Mouse (Mus musculus) MN1 (cell line): Measurements from ENCODE around the gene Tnrc6c.
A peak's percentile ranks its signal among the peaks of the same experiment; 100 is the strongest.

Experiments used
- DNase-seq: peaks from one replicate; pipeline ENCODE4 v3.0.0-alpha.2; 2016; ENCODE audit warnings: low spot score

Gene Tnrc6c

GRCm38 (mm10) chr11:117729341-117729740 lies 75.3 kb downstream of the Tnrc6c start:
- DNase-seq, result peak; percentile 29

DNA sequence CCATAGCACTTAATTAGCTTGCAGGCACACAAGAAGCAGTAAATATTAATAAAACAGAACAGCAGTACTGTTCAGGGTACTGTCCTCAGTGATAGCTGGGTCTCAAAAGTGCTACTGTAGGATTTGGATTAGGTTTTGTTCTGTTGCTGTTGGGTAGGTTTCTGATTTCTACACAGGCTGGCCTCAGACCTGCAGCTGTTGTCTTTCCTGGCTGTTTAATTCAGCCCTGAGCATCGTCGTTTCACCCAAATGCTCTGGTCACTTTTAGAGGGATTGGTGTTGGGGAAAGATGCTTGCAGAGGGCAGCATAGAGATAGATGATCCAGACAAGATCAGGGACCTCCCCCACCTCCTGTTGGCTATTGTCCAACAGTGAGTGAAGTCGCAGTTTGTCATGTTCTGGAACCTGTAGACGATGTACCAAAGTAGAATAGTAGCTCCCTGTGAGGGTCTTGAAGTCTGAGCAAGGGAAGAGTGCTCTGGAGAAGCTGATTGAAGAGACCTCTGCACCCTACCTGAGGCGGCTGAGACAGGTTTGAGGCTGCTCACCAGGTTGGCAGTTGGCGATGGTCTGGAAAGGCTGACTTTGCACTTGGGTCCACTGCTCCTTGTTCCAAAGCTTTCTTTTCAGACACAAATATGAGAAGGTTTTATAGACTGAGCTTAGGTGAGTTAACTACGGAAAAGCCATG lies 75.9 kb downstream of the Tnrc6c start:
- no peak for DNase-seq

DNA sequence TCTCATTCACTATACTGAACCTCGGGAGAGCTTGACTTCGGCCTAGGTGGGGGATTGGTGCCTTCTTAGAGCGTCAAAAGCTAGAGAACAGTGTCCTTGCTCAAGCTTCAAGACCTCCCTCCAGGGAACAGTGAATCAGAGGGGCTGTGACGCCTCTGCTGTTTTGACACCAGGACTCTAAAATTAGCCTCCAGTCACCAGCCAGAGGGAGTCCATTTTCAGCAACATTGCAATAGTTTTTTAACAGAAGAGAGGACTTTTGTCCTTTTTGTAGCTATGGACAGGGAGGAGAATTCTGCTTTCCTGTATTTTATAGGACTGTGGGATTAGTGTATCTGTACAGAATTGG lies 76.4 kb downstream of the Tnrc6c start:
- DNase-seq, result no peak

- DNase-seq, result no peak
Observed at GRCm38 (mm10) chr11:117731470-117731869, 77.4 kb downstream of the Tnrc6c start.

DNA sequence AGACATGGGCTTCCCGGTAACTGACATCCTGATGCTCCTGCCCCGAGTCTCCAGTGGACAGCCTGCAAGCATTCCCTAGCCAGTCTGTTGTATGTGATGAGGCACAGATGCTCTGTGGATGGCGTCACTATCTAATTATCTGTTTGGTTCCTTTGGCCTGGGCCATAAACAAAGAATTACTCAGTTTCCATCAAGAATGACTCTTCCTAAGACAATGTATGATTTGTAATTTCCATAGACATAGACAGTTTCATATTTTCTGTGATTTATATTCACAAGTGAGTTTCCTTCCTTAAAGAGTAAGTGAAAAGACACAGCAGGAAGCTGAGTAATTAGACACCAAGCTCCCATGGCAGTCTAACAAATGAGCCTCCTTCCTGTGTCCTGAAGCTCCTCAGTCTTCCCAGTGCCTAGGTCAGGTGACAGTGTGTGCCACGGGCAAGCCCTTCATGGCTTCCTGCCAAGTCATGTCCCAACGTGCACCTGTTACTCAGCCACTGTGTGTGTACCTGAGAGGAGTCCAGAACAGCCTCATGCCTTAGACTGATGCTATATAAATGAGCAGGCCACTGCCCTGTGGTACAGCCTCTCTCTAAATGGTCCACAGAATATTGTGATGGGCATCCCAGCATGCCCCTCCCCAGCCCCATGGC lies 82.1 kb downstream of the Tnrc6c start:
- peak; percentile 48 for DNase-seq

GRCm38 (mm10) chr11:117738123-117738522 lies 84.0 kb downstream of the Tnrc6c start:
- no peak for DNase-seq

DNA sequence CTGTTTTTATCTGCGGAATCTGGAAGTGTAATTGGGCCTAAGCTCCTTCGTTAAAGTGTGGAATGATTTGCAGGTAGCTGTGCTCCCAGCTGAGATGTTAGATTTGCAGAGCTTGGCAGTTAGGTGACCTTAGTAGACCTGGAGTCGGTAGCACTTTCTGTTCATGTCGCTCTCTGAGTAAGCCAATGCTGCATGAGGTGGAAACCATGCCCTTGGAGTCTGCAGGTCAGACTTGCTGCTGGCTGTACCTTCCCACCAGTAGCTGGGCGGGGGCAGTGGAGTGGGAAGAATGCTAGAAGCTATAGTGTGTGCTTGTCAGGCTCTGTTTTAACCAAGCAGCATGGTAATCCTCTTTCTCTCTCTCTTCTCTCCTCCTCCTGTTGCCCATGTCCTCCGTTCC lies 87.0 kb downstream of the Tnrc6c start:
- no peak for DNase-seq

DNA sequence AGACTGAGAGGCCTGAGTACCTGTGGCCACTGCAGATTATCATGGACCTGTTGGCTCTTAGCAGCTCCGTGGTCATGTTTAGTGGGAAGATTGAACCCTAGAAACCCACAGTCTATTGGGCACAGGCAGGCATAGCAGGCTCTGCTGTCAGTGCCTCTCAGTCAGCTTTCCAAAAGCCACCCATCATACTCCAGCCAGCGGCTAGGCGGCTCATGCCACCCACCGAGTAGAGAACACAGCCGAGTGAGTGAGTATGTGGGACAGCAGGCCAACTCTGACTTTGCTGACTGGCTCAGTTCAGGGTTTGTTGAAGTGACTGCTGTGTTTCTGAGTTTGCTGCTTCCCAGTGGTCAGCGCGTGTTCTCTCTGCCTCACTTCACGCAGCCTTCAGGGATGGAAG lies 88.2 kb downstream of the Tnrc6c start:
- no peak for DNase-seq

DNA sequence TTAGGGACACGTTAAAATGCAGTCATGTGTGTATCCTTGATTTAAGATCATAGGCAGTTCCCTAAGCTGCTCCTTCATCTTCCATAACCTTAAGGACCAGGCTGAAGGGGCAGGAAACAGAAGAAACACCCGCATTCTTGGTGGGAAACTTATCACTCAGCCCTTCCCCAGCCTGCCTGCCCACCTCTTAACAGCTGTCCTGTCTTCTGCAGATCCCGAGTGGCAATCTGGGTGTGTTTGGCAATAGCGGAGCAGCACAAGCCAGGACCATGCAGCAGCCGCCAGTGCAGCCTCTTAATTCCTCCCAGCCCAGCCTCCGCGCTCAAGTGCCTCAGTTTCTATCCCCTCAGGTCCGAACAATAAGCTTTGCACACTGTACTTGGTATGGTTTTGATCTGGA lies 88.6 kb downstream of the Tnrc6c start:
- DNase-seq, result no peak

GRCm38 (mm10) chr11:117743454-117744030 lies 89.5 kb downstream of the Tnrc6c start:
- peak; percentile 23 for DNase-seq

GRCm38 (mm10) chr11:117748628-117749027 lies 94.5 kb downstream of the Tnrc6c start:
- no peak for DNase-seq

DNA sequence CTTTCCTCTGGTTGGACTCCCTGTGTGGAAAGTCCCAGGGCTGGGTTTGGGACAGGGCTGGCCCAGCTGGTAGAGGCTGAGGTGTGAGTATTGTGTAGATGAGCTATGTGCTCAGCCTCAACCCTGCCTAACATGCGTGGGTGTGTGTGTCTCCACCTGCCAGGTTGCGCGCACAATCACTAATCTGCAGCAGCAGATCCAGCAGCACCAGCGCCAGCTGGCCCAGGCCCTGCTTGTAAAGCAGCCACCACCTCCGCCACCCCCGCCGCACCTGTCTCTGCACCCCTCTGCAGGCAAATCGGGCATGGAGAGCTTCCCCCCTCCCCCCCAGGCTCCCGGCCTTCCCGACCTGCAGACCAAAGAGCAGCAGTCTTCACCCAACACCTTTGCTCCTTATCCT lies 95.3 kb downstream of the Tnrc6c start:
- no peak for DNase-seq

DNA sequence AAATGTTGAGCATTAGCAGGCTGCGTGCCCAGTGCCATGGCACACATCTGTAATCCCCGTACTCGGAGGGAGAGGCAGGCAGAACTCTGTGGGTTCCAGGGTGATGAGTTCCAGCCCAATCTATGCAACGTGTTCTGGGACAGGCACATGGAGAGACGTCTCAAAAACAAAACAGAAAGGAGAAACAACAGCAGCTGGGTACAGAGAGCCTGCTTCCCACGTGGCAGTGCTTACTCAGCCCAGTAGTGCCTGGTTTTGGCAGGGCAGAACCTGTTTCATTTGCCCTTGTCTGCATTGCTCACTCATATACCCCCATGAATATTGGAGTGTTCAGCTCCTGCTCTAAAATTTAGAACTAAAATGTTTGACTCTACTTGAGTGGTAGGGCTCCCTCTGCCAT lies 97.5 kb downstream of the Tnrc6c start:
- DNase-seq, result no peak

- no peak for DNase-seq
Observed at GRCm38 (mm10) chr11:117755891-117756290, 101.8 kb downstream of the Tnrc6c start.

- DNase-seq, result no peak
Observed at GRCm38 (mm10) chr11:117759267-117759666, 105.2 kb downstream of the Tnrc6c start.

GRCm38 (mm10) chr11:117760374-117761119 lies 106.5 kb downstream of the Tnrc6c start:
- DNase-seq, result no peak

DNA sequence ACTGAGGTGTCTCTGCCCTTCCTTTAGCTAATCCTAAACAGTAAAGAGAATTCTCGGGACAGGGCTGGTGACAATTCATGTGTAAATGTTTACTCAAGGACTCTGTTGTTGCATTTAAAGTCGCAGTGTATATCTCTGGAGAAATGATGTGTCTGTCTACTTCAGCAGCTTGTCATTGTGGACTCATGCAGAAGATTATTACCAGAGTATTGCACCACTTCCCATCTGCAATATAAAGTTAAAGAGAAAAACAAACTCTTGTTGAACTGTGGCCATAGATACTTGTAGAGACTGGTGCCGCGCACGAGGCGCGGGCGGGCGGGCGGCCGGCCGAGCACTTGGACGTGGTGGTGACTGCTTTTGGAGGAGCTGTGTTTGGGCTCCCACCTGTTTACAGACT lies 107.7 kb downstream of the Tnrc6c start:
- no peak for DNase-seq

DNA sequence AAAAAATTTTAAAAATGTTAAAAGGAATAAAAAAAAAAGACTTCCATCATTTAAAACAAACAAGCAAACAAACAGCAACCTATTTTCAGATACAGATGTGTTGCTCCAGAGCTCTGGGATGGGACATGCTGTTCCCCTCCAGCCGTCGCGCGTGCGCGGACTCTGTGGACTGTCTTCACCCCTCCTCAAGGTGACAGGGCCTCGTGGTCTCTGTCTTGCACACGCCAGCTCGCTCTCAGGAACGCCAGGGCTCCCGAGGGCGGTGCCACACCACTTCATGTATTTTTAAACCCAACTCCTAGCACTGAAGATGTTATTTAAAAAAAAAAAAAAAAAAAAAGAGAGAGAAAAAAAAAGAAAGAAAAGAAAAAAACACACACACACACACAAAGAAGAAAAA lies 108.2 kb downstream of the Tnrc6c start:
- no peak for DNase-seq

DNA sequence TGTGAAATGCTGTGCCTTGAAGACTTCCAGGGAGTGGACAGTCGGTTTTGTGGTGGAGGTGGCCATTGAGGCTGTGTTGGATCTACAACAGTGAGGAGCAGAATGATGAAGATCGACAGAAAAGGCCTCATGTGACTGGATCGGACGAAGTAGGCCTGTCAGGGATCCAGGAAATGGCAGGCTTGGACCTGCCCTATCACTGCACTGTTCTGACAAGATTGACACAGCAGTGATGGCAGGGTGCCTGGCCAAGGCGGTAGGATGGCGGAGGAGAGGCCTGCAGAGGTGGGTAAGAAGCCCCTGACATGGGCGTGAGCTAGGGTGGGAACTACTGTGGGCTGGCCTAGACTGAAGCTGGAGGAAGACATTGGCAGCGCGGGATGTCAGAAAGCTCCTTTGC lies 110.2 kb downstream of the Tnrc6c start:
- DNase-seq, result no peak

DNA sequence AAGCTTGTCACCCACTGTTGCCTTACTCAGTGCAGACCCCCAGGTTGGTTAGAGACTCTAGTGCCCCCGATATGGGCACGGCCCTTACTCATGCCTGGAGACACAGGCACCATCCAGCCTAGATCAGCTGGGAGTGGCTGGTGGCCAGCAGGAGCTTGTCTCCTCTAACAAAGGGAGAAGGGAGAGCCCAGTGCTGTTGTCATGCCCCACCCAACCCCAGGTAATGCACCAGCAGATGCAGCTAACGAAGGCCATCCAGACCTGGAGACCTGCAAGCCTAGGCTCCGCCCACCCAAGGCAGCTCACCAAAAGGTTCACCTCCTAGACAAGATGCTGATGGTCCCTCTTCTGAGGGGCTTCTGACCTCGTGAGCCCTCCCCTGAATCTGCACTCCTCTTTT lies 111.3 kb downstream of the Tnrc6c start:
- no peak for DNase-seq

DNA sequence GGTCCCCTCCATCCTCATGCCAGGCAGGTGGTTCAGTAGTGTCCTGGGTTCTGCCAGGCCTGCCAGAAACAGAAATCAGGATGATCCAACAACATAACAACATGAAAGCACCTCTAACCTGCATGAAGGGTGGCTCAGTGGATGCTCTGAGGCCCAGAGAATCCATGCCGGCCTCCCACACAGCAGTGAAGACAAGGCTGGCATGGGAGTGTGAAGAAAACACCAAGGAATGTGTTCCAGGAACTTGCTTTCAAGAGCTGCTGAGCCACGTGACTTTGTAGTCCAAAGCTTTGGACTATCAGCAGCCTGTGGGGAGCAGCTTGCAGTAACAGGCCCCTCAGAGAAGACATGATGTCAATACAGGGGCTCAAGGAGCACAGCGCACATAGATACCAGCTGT lies 112.2 kb downstream of the Tnrc6c start:
- DNase-seq, result no peak

DNA sequence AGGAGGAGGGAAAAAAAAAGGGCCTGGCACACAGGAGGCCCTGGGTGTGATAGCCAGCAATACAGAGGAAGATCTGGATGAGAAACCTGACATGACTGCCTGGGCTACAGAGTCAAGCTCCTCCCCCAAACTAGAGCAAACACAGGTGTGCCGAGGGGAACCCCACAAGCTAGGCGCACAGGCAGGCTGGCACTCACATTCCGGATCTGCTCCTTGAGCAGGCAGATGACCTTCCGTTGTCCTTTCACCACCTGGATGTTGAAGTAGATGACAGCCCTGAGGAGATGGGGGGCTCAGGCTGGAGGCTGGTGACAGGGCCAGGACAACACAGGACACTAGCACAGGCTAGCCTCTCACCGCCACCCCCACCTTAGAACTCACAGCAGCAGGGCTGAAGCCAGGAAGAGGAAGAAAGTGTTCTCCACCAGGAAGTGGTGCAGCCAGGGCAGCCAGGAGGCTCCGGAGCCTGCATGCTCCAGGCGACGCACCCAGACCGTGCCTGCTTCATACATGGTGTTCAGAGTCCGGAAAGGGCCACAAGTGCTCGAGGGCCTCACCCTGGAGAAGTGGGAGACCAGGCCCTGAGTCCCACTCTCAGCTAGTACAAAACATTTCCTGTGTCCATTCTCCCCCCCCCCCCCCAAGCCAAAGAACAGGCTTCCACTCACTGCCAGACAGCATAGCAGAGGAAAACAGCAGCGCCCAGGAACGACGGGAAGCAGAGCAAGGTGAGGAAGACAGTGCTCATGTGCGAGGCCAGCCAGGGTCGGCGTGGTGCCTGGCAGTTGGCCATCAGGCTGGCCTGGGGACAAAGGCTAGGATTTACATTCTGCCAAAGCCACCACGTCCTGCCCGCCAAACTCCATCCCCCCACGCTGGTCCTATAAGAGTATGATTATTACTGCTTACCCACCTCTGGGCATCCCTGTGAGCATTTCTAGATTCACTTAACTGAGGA lies 114.9 kb downstream of the Tnrc6c start:
- DNase-seq, result no peak
